Mouse (Mus musculus): ENCODE measurements around the gene Mup1. TPM values are rescaled to one million over a fixed set of nuclear protein-coding genes. Genes with fewer than 3 reads are reported as not detected.
"Not testable (repeated sequence)": the region's sequence is repeated elsewhere in the genome, so short reads cannot be mapped to it uniquely, and the experiment has no call there.

Gene Mup1
- not detected in 2 replicates for polyA plus RNA-seq (2015; fragmentation: Nextera tagmentation; extraction: Ambion mirVana)

DNA sequence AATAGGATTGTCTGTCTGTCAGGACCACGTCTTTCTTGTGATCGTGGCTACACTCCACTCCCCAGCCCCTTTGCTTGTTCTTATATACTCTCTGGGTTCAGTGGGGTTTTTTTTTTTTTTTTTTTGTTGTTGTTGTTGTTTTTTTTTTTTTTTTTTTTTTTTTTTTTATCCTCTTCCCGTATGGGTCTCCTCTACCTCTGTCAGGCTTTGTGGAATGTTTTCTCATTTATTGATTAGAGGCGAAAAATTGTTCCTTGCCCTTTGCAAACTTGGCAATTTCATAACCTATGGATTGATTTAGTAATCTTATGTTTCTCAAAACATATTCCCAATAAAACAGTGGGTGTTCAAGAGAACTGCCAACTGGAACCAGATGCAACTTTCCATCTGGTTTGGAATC lies at the start of gene Mup1:
Mup1 (minus strand) TSS at position 101 of the 400 bp plus-strand sequence.
- ATAC-seq; H3K27ac ChIP-seq (ENCODE audit: low read length): not testable (repeated sequence)
- whole genome bisulfite sequencing = 87% methylated on average over 2 of the region's 4 CpGs

More for the DNA sequence above, at the start of gene Mup1:
- not testable (repeated sequence) for H3K9me3 ChIP-seq (replicated peaks; ENCODE audit: control insufficient read depth, low read length, poor library complexity, severe bottlenecking); H3K27me3 ChIP-seq (ENCODE audit: control insufficient read depth, insufficient read depth, low read depth, low read length); H3K9ac ChIP-seq (ENCODE audit: low read depth, low read length); H3K4me3 ChIP-seq (ENCODE audit: low read depth, low read length); H3K4me2 ChIP-seq (ENCODE audit: low read length); H3K36me3 ChIP-seq (ENCODE audit: control insufficient read depth, insufficient read depth, low read length); H3K4me1 ChIP-seq (ENCODE audit: control insufficient read depth, insufficient read depth, low read length)

Other genes with a start within 250 kb of the Mup1 start
- not detected in 2 replicates for gene Mup9, start 80.0 kb downstream of the Mup1 start, polyA plus RNA-seq (2015; fragmentation: Nextera tagmentation; extraction: Ambion mirVana)
- not detected in 2 replicates for gene Mup10, start 80.2 kb upstream of the Mup1 start, polyA plus RNA-seq (2015; fragmentation: Nextera tagmentation; extraction: Ambion mirVana)
- gene Mup11, start 160.5 kb upstream of the Mup1 start, polyA plus RNA-seq (2015; fragmentation: Nextera tagmentation; extraction: Ambion mirVana) = not detected in 2 replicates
- gene Mup12, start 239.4 kb upstream of the Mup1 start, polyA plus RNA-seq (2015; fragmentation: Nextera tagmentation; extraction: Ambion mirVana) = not detected in 2 replicates

Data from midbrain, embryonic 16.5 days (tissue).